Mouse (Mus musculus) small intestine, adult 2 months (tissue): ENCODE measurements around the gene Cutal. TPM values are rescaled to one million over a fixed set of nuclear protein-coding genes. Genes with fewer than 3 reads are reported as not detected.

ENCODE experiments used
- H3K27ac ChIP-seq: fragments of 200-500 bp; 2 replicates; pipeline ENCODE4 v1.5.1; 2012; ENCODE audit warnings: low read depth, low read length, control low read depth, inconsistent platforms; ENCODE audit not compliant: insufficient read depth
- H3K27me3 ChIP-seq: fragments of 200-500 bp; 2 replicates; pipeline ENCODE4 v1.6.1; 2012; ENCODE audit warnings: mild to moderate bottlenecking, moderate library complexity, low read length, inconsistent platforms; ENCODE audit not compliant: control insufficient read depth, insufficient read depth
- H3K36me3 ChIP-seq: fragments of 200-500 bp; 2 replicates; pipeline ENCODE4 v1.6.1; 2012; ENCODE audit warnings: mild to moderate bottlenecking, low read length, control low read depth, inconsistent platforms; ENCODE audit not compliant: control insufficient read depth, insufficient read depth
- H3K4me1 ChIP-seq: fragments of 200-500 bp; 2 replicates; pipeline ENCODE4 v1.6.1; 2012; ENCODE audit warnings: low read length, inconsistent platforms, mixed read lengths; ENCODE audit not compliant: control insufficient read depth, insufficient read depth, insufficient read length
- H3K4me3 ChIP-seq: fragments of 200-500 bp; 2 replicates; pipeline ENCODE4 v1.5.1; 2012; ENCODE audit warnings: low read depth, mild to moderate bottlenecking, control low read depth, inconsistent platforms, low read length, moderate library complexity
- CTCF ChIP-seq: fragments of 200-500 bp; IDR thresholded peaks from 2 replicates; pipeline ENCODE4 v1.5.1; 2012; ENCODE audit warnings: low read depth, mild to moderate bottlenecking, control low read depth, inconsistent platforms, low read length, moderate library complexity, mixed read lengths; ENCODE audit not compliant: insufficient replicate concordance, insufficient read length; ENCODE audit errors: extremely low read depth
- POLR2A ChIP-seq: fragments of 200-500 bp; IDR thresholded peaks from 2 replicates; pipeline ENCODE4 v1.6.1; 2012; ENCODE audit warnings: low read depth, mild to moderate bottlenecking, control low read depth, inconsistent platforms, low read length, moderate library complexity
- WGBS: fragments of 180-500 bp; shearing (Covaris S2); methylation state at CpG from one replicate; pipeline ENCODE4 v1.1.7; 2018; 5-methylcytosine and 5-hydroxymethylcytosine counted together
- polyA plus RNA-seq: library from polyadenylated mRNA; depleted of rRNA; stranded (reverse); fragments of >200 nt; gene quantifications from 2 replicates; pipeline ENCODE4 v1.2.3, GENCODE M21; 2012

Gene Cutal
- polyA plus RNA-seq, 1 experiment = 16.0 TPM

DNA sequence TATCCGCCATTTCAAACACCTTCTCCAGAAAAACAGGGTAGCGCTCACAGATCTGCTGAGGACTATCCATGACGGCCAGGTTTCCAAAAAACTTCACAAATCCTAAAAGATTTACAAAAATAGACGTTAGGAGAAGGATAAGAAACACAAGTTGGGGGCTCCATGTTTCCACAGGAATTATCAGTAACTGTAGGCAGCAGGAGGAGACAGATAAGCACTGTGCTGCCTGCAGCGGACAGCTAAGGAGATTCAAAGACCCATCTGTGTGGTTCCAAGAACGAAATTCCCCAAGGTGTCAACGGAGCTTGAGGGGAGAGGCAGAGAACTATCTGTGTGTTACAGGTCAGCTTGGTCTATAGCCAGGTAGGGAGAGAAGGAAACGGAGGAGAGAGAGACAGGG lies 16.5 kb upstream of the Cutal start:
- Histone ChIP-seq H3K4me3 (no peak overlapping the region), H3K4me1 (no peaks in the 10 kb centered on the region), H3K36me3 (peaks cover 69% of the 10 kb centered on the region), H3K27me3 (no peaks in the 10 kb centered on the region), H3K27ac (no peak overlapping the region)
- 91% methylated on average over 8 of the region's 8 CpGs for WGBS
- no peak for TF ChIP-seq POLR2A
- TF ChIP-seq CTCF = no peak

DNA sequence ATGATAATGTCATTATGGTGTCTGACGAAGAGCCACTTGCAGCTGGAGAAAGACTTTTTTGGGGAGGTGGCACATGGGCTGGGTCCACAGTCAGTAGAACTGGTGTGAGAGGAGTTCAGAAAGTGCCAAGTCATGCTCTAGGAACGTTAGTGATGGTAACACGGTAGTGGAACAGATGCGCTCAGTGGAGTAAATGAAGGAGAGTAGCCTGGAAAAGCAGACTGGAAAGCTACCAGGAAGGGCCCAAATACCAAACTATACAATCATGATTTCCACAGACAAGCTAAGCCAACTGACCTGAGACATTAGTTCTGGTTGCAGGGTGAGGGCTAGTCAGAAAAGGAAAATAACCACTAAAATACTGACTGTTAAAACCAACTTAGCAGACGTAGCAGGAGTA lies 4.5 kb upstream of the Cutal start:
- 37% methylated on average over 5 of the region's 5 CpGs for WGBS
- TF ChIP-seq POLR2A (no peak), CTCF (no peak)
- Histone ChIP-seq H3K36me3 (peaks cover 10% of the 10 kb centered on the region), H3K27ac (no peak overlapping the region), H3K27me3 (no peaks in the 10 kb centered on the region), H3K4me3 (no peak overlapping the region), H3K4me1 (peaks cover 5% of the 10 kb centered on the region; the same call in 1 of the 2 replicates)

DNA sequence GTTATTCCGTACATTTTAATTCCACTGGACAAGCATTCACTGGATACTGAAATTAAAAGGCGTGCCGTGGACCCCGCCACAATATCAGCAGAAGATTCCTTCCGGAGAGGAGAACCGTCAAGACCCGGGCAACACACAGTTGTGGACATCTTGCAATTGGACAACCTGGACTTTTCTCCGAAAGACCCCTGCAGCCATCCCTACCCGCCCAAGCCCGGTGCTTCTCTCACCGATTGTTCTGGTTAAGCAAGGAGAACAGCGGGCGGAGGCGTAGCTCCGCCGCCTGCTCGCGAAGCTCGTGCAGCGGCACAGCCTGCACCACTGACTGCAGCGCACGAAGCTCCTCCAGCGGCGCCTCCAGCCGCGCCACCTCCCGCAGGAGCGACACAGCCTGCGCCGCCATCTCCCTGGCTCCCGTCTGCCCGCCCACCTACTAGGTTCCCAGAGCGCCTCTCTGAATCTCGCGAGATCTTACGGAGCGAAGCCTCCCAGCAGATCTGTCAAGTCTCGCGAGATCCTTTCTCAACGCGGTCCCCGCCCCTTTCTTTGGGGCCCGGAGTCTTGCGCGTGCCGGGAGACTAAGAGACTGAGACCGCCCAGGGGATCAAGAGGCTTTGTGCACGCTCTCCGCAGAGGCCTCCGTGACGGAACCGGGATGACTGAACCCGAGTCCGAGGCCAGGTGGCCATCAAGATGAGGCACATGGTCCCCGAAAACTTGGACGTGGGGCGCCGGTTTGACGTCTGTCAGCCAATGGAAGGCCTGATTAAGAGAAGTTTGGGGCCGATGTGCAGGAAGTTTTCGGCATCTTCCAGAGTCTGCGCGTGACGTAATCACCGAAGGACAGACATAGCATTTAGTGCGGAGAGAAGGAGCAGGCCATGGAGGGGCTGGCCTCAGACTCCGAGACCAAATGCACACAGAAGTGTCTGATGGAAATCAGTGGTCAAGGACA lies 3.4 kb upstream of the Cutal start:
- under 1% methylated on average over 67 of the region's 67 CpGs for WGBS
- H3K4me3 ChIP-seq = peak overlapping the region; percentile 95
- no peaks in the 10 kb centered on the region for H3K27me3 ChIP-seq
- H3K36me3 ChIP-seq = peaks cover under 1% of the 10 kb centered on the region; the same call in 1 of the 2 replicates
- H3K27ac ChIP-seq = peak overlapping the region; percentile 91
- TF ChIP-seq CTCF (no peak), POLR2A (peak; percentile 95)
- peaks cover 5% of the 10 kb centered on the region; the same call in 1 of the 2 replicates for H3K4me1 ChIP-seq

DNA sequence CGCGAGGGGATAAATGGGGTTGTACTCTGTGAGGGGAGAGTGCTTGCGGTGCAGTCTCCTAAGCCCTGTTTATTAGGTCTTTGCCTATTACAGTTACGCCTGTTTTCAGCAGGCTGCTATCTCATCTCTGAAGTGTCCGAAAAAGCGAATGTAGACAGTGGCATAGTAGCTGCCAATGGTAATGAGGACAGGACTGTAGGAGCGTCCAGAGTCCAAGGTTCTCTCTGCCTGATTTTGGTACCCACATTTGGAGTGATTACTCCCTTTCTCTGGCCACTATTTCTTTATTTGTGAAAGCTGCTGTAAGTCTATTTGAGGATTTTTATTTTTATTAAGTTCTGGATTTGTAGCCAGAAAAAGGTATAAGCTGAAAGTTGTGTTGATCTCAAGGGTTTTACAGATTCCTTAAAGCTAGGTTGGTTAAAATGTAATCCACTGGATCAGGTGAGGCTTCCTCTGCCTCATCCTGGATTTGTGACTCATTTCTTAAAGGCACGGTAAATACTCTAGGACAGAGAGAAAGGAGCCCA lies 685 bp downstream of the Cutal start, which contains the start of gene Psmd5:
Psmd5 (minus strand) TSS at position 153 of the 530 bp plus-strand sequence.
- Histone ChIP-seq H3K27me3 (no peaks in the 10 kb centered on the region), H3K4me1 (peaks cover 3% of the 10 kb centered on the region; the same call in 1 of the 2 replicates), H3K4me3 (peak within 1 kb of the TSS; percentile 56), H3K27ac (peak within 1 kb of the TSS; percentile 24; the same call in 1 of the 2 replicates), H3K36me3 (no peaks in the 10 kb centered on the region)
- TF ChIP-seq CTCF (no peak), POLR2A (no peak)
- 10% methylated on average over 8 of the region's 8 CpGs for WGBS

DNA sequence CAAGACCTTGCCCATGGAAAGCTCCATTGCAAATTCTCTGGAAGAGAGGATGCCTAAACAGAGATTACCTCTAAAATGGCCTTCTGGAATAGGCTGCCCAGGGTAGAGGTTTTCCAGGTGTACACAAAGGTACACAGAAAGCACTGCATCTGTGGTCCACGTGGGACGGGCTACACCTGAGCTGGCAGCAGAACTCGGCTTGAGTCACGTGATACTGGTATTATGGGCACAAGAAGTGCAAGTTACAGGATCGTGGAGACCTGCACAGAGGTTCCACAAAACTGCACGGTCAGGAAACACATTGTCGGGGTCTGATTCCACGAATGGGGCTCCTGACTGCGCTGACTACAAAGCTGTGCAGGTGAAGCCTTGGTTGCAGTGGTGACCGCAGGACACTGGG lies 5.9 kb downstream of the Cutal start:
- no peaks in the 10 kb centered on the region for H3K27me3 ChIP-seq
- H3K4me3 ChIP-seq = no peak overlapping the region
- no peak for TF ChIP-seq POLR2A
- TF ChIP-seq CTCF = no peak
- WGBS = 83% methylated on average over 10 of the region's 10 CpGs
- H3K27ac ChIP-seq = no peak overlapping the region
- peaks cover 2% of the 10 kb centered on the region; the same call in 1 of the 2 replicates for H3K4me1 ChIP-seq
- H3K36me3 ChIP-seq = no peaks in the 10 kb centered on the region

DNA sequence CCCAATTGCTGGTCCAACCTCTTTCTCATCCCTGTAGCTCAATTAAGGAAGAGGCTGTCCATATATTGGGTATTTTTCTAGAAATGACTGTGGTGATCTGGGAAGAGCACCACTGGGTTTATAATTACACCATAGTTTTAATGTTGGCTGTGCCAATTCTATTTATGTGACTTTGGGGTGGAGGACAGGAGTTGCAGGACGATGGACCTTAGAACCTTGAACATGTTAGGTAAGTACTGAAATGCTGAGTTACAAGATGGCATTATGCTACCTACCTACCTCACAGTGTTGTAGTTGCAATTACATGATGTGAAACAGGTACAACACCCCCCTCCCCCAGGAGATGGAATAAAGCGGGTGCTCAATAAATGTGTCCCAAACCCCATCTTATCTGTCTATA lies 8.6 kb downstream of the Cutal start:
- no peak overlapping the region for H3K27ac ChIP-seq
- WGBS = 58% methylated on average over 2 of the region's 2 CpGs
- no peak for TF ChIP-seq CTCF
- no peak for TF ChIP-seq POLR2A

DNA sequence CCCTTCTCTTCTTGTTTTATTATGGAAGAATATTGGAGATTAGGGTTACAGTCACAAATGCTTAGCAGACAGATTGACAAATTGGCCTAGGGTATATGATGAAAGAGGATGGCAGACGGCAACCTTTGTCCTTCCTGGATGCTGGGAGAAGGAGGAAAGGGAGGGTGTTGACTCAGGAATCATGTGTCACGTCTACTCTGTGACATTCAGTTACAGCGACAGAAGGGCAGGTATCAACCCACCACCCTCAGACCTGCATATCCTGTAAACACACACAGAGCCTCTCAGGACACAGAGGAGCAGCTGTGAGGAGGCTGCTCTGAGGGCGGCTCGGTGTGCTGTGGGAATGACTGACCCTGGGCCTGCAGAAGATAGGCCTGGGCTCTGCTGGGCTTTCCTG lies 9.0 kb downstream of the Cutal start:
- Histone ChIP-seq H3K27me3 (no peaks in the 10 kb centered on the region), H3K4me3 (no peak overlapping the region), H3K27ac (no peak overlapping the region), H3K4me1 (peaks cover 2% of the 10 kb centered on the region; the same call in 1 of the 2 replicates), H3K36me3 (no peaks in the 10 kb centered on the region)
- WGBS = 21% methylated on average over 5 of the region's 5 CpGs
- TF ChIP-seq POLR2A = no peak
- TF ChIP-seq CTCF = no peak

More for the DNA sequence above, 8.6 kb downstream of the Cutal start:
- H3K36me3 ChIP-seq = no peaks in the 10 kb centered on the region
- H3K4me1 ChIP-seq = peaks cover 2% of the 10 kb centered on the region; the same call in 1 of the 2 replicates
- H3K4me3 ChIP-seq = no peak overlapping the region
- H3K27me3 ChIP-seq = no peaks in the 10 kb centered on the region
